Mouse (Mus musculus): Measurements from ENCODE around the gene Ftsj1.

DNA sequence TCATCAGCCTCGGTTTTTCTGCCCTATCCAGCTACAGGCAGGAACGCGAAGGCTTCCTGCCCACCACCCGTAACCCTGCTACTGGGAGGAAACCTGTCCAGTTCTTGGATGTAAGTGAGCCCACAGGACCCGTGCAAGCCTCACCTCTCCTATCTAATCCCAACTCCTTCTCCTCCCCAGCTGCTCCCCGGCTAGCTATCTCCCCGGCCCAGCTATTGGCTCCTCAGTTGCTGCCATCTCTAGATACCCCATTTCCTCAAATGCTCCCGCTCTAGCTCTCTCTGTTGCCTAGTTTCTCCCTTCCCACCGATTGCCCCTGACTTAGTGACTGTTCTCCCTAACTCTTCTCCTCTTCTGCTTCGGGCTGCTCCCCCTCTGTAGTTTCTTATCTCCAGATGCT lies 19.8 kb upstream of the Ftsj1 start:
- no peak for TF ChIP-seq POLR2A (IDR thresholded peaks at IDR 0.05; ENCODE audit: control insufficient read depth in 1 of 2, insufficient read depth in 1 of 2, low read depth in 1 of 2, low read length in 2 of 2, poor library complexity in 1 of 2)
- no peak for TF ChIP-seq MEF2A (IDR thresholded peaks at IDR 0.05; ENCODE audit: extremely low read depth, insufficient replicate concordance, low read depth, low read length, poor library complexity, severe bottlenecking)
- TF ChIP-seq MXI1 (IDR thresholded peaks at IDR 0.05; ENCODE audit: low read depth, low read length) = no peak
- TF ChIP-seq MAZ (IDR thresholded peaks at IDR 0.05; ENCODE audit: low read depth, low read length) = peak; percentile 44; the same call in 1 of the 2 replicates
- no peak for TF ChIP-seq UBTF (IDR thresholded peaks at IDR 0.05; ENCODE audit: borderline replicate concordance, insufficient read depth, low read depth, low read length)
- peak; percentile 86 to 91 for TF ChIP-seq EP300 (IDR thresholded peaks at IDR 0.05; ENCODE audit: low read depth in 1 of 2, low read length in 2 of 2)
- no peak for TF ChIP-seq HCFC1 (IDR thresholded peaks at IDR 0.05; ENCODE audit: low read depth, low read length)
- no peak for TF ChIP-seq ZNF384 (IDR thresholded peaks at IDR 0.05; ENCODE audit: low read depth, low read length)
- peak; percentile 54; the same call in 1 of the 2 replicates for TF ChIP-seq RCOR1 (IDR thresholded peaks at IDR 0.05; ENCODE audit: low read depth, low read length)
- no peak for TF ChIP-seq ZMIZ1 (IDR thresholded peaks at IDR 0.05; ENCODE audit: low read depth, low read length)
